Mouse (Mus musculus): Measurements from ENCODE around the gene Trim30d. TPM values are rescaled to one million over a fixed set of nuclear protein-coding genes. Genes with fewer than 3 reads are reported as not detected.
A peak's percentile ranks its signal among the peaks of the same experiment; 100 is the strongest.
"Not testable (repeated sequence)": the region's sequence is repeated elsewhere in the genome, so short reads cannot be mapped to it uniquely, and the experiment has no call there.

The Trim30d gene
- total RNA-seq (2015; ENCODE audit: low replicate concordance): 7.5 and 10.0 TPM in 2 replicates
- 5.9 and 9.5 TPM in 2 replicates for total RNA-seq (2017; ENCODE audit: low replicate concordance)

DNA sequence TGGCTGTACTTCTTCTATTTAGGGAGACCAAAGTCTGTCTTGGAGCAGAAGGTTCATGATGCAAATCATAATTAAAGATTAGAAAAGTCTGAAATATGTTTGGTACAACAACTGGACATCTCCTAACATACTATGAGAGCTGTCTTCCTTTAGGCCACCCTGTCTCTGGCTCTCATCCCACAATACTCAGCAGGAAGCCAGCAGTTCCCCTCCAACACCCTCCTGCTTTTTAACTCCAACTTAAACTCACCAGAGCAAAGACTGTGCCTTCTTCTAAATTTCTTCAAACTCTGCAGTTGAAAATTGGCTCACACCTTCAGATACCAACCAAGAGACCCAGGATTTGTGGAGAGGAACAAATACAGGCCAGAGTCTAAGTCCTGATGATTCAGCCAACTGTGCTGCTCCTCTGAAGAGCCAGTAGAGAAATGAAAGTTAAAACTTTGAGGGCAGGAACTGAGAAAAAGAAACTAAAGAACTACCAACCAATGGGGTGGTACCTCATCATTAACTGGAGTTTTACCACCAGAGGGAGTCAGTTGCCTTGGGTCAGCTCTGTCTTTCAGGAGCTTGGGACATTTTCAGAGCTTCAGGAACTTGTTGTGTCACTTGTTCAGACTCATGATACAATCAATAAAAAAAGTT lies at the start of gene Trim30d:
Gene Trim30d (minus strand): TSS at position 429 of the 645 bp plus-strand sequence.
- peak; percentile 82 for ATAC-seq (replicated peaks; ENCODE audit: low FRiP score, poor library complexity, severe bottlenecking)

DNA sequence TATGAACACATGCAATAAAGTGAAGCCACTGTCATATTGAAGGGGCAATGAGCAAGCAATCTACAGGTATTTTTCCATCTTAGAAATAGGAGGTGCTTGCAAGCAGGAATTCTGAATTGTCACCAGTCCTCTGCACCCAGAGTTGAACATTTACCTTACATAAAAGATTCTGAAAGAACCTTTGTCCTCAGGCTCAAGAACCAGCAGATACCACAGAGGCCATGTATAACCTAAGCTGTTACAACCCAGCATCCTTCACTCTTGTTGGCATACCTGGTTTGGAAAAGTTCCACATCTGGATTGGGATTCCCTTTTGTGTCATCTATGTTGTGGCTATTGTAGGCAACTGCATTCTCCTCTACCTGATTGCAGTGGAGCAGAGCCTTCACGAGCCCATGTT lies 45.1 kb upstream of the Trim30d start:
- ATAC-seq (replicated peaks; ENCODE audit: low FRiP score, poor library complexity, severe bottlenecking): no peak

DNA sequence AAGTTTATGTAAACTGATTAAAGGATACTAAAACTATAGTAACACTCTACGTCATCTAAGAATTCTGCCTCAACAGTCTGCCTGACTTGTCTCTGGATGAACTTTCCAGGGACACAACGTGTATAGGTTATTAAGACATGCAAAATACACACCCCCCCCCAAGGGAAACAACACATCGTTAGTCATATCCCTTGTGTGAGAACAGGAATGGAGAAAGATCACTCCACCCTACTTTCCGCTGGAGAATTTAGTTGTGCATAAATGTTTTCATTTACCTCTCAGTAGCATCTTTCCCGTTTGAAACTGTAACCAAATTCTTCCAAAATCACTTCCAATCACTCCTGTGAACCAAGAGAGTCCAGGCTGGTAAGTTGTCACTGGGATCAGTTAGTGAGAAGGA lies 42.2 kb upstream of the Trim30d start, which contains the start of gene Olfr651:
Gene Olfr651 (plus strand): TSS at position 301 of the 400 bp plus-strand sequence.
- no peak for ATAC-seq (replicated peaks; ENCODE audit: low FRiP score, poor library complexity, severe bottlenecking)

DNA sequence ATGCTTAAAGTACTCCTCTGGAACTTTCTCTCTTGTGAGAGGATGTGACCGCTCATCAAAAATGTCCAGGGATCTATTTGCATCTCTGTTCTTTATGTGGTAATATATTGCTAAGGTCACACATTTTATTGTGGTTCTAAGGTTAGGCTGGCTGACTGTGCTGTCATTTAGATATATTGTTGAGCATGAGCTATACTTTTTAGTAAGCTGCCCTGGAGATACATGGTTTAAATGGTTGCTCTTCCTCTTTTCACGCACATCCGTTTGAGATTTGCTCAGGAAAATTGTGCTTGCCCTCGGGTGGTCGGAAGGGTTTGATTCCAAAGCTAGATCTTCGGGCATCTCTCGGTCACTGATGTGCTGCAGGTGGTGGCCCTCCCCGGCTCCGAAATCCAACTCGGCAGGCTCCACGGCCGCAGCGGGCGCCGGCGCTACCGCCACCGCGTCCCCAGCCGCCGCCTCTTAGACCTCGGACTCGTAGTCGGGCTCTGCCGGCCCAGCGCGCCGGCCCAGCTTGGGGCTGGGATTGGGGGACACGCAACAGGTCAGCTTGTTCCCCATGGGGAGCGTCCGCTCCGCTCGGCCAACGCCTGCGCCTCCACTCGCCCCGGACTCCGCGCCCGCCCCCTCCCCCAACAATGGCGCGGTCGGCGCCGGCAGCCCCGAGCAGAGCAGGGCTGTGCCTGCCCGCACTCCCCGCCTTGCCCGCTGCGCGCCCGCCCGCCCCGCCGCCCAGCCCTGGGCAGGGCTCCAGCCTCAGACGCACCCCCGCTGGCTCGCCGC lies 5.9 kb downstream of the Trim30d start:
- ATAC-seq (replicated peaks; ENCODE audit: low FRiP score, poor library complexity, severe bottlenecking): no peak

DNA sequence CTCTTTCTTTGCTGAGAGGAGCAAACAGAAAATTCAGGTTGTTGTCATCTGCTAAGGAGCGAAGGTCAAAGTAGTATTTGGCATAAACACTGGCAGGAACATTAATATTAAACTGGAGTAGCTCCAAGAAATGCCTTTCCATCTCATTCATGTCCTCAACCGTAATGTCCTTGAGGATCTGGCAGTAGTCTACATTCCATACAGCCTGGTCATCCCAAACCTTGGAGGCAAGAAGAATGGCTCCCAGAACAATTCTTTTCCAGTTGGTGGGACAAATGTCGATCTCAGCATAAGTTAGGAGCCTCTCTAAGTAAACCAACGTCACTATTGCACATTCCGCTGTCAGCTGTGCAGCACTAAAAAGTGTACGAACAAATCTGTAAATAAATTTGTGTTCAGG lies 6.5 kb downstream of the Trim30d start:
- ATAC-seq (replicated peaks; ENCODE audit: low FRiP score, poor library complexity, severe bottlenecking): not testable (repeated sequence)

DNA sequence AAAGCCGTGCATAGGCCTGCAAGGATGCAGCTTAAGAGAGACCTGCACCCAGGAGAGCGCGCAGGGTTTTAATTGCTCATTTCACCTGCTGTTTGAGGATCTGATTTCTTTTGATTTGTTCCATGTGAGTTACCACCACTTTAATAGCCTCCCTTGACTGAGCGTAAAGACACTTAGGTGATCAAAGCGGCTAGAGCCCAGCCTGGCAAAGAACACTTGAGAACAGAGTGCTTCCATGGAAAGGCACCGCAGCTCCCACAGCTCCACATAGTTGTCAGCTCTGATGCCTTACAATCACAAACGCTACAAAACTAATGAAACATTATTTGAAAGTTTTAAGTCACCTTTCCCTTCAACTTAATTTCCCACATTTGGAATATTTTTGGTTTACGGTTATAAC lies 8.2 kb downstream of the Trim30d start:
- not testable (repeated sequence) for ATAC-seq (replicated peaks; ENCODE audit: low FRiP score, poor library complexity, severe bottlenecking)

DNA sequence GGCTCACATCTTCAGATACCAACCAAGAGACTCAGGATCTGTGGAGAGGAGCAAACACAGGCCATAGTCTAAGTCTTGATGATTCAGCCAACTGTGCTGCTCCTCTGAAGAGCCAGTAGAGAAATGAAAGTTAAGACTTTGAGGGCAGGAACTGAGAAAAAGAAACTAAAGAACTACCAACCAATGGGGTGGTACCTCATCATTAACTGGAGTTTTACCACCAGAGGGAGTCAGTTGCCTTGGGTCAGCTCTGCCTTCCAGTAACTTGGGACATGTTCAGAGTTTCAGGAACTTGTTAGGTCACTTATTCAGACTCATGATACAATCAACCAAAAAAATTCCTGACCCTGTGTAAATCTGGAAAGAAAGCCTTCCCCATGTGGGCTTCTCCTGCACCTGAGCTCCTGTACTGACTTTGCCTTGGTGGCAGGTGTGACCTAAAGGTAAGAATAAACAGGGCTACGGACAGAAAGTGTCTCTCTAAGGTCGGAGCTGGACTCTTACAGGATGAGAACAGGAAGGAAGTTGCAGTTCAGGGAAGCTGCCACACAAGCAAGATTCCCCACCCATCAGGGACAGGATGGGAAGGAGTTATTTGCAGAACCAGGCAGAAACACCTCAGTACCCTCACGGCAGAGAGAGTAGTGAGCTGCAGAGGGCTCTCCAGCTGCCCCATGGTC lies 42.4 kb downstream of the Trim30d start, which contains the start of gene Trim30a:
Gene Trim30a (minus strand): TSS at position 129 of the 680 bp plus-strand sequence.
- ATAC-seq (replicated peaks; ENCODE audit: low FRiP score, poor library complexity, severe bottlenecking): peak; percentile 94

DNA sequence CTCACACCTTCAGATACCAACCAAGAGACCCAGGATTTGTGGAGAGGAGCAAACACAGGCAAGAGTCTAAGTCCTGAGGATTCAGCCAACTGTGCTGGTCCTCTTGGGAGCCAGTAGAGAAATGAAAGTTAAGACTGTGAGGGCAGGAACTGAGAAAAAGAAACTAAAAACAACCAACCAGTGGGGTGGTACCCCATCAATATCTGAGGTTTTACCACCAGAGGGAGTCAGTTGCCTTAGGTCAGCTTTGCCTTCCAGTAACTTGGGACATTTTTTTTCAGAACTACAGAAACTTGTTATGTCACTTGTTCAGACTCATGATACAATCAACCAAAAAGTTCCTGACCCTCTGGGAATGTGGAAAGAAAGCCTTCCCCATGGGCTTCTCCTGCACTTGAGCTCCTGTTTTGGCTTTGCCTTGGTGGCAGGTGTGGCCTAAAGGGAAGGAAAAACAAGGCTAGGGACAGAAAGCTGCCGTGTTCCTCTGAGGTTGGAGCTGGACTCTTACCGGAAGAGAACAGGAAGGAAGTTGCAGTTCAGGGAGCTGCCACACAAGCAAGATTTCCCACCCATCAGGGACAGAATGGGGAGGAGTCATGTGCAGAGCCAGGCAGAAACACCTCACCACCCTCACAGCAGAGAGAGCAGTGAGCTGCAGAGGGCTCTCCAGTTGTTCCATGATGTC lies 61.5 kb downstream of the Trim30d start:
- ATAC-seq (replicated peaks; ENCODE audit: low FRiP score, poor library complexity, severe bottlenecking): peak; percentile 52

Other genes with a start within 250 kb of the Trim30d start
- 3.8 and 8.6 TPM in 2 replicates for gene Trim5, start 219.8 kb downstream of the Trim30d start, total RNA-seq (2015; ENCODE audit: low replicate concordance)
- gene Trim5, start 219.8 kb downstream of the Trim30d start, total RNA-seq (2017; ENCODE audit: low replicate concordance): 0.28 and 2.8 TPM in 2 replicates
- gene Trim12a, start 192.4 kb downstream of the Trim30d start, total RNA-seq (2015; ENCODE audit: low replicate concordance): 40.8 and 46.3 TPM in 2 replicates
- 35.4 and 42.4 TPM in 2 replicates for gene Trim12a, start 192.4 kb downstream of the Trim30d start, total RNA-seq (2017; ENCODE audit: low replicate concordance)
- gene Trim34b, start 178.4 kb downstream of the Trim30d start, total RNA-seq (2015; ENCODE audit: low replicate concordance): 2.9 TPM in 1 of 2 replicates, not detected in the other
- gene Trim34b, start 178.4 kb downstream of the Trim30d start, total RNA-seq (2017; ENCODE audit: low replicate concordance): not detected in 2 replicates
- 29.7 and 32.9 TPM in 2 replicates for gene Trim12c, start 154.5 kb downstream of the Trim30d start, total RNA-seq (2015; ENCODE audit: low replicate concordance)
- gene Trim12c, start 154.5 kb downstream of the Trim30d start, total RNA-seq (2017; ENCODE audit: low replicate concordance): 58.3 and 59.0 TPM in 2 replicates
- gene Trim30b, start 138.0 kb downstream of the Trim30d start, total RNA-seq (2015; ENCODE audit: low replicate concordance): 0.19 and 7.5 TPM in 2 replicates
- 4.9 and 5.0 TPM in 2 replicates for gene Trim30b, start 138.0 kb downstream of the Trim30d start, total RNA-seq (2017; ENCODE audit: low replicate concordance)
- gene Trim30c, start 107.0 kb downstream of the Trim30d start, total RNA-seq (2015; ENCODE audit: low replicate concordance): not detected in 2 replicates
- 0.68 and 1.1 TPM in 2 replicates for gene Trim30c, start 107.0 kb downstream of the Trim30d start, total RNA-seq (2017; ENCODE audit: low replicate concordance)
- 17.5 and 25.9 TPM in 2 replicates for gene Trim30a, start 42.7 kb downstream of the Trim30d start, total RNA-seq (2015; ENCODE audit: low replicate concordance)
- gene Trim30a, start 42.7 kb downstream of the Trim30d start, total RNA-seq (2017; ENCODE audit: low replicate concordance): 12.5 and 17.6 TPM in 2 replicates
- gene Olfr651, start 42.3 kb upstream of the Trim30d start, total RNA-seq (2015; ENCODE audit: low replicate concordance): not detected in 2 replicates
- gene Olfr651, start 42.3 kb upstream of the Trim30d start, total RNA-seq (2017; ENCODE audit: low replicate concordance): not detected in 2 replicates
- gene Olfr652, start 53.1 kb upstream of the Trim30d start, total RNA-seq (2015; ENCODE audit: low replicate concordance): not detected in 2 replicates
- 0.70 TPM in 1 of 2 replicates, not detected in the other for gene Olfr652, start 53.1 kb upstream of the Trim30d start, total RNA-seq (2017; ENCODE audit: low replicate concordance)
- gene Olfr653, start 69.5 kb upstream of the Trim30d start, total RNA-seq (2015; ENCODE audit: low replicate concordance): not detected in 2 replicates
- not detected in 2 replicates for gene Olfr653, start 69.5 kb upstream of the Trim30d start, total RNA-seq (2017; ENCODE audit: low replicate concordance)
- gene Olfr654, start 79.2 kb upstream of the Trim30d start, total RNA-seq (2015; ENCODE audit: low replicate concordance): not detected in 2 replicates
- not detected in 2 replicates for gene Olfr654, start 79.2 kb upstream of the Trim30d start, total RNA-seq (2017; ENCODE audit: low replicate concordance)
- not detected in 2 replicates for gene Olfr655, start 93.9 kb upstream of the Trim30d start, total RNA-seq (2015; ENCODE audit: low replicate concordance)
- gene Olfr655, start 93.9 kb upstream of the Trim30d start, total RNA-seq (2017; ENCODE audit: low replicate concordance): not detected in 2 replicates
- gene Olfr656, start 106.1 kb upstream of the Trim30d start, total RNA-seq (2015; ENCODE audit: low replicate concordance): not detected in 2 replicates
- 0.68 TPM in 1 of 2 replicates, not detected in the other for gene Olfr656, start 106.1 kb upstream of the Trim30d start, total RNA-seq (2017; ENCODE audit: low replicate concordance)
- not detected in 2 replicates for gene Olfr657, start 116.9 kb upstream of the Trim30d start, total RNA-seq (2015; ENCODE audit: low replicate concordance)
- not detected in 2 replicates for gene Olfr657, start 116.9 kb upstream of the Trim30d start, total RNA-seq (2017; ENCODE audit: low replicate concordance)
- not detected in 2 replicates for gene Olfr658, start 139.5 kb upstream of the Trim30d start, total RNA-seq (2015; ENCODE audit: low replicate concordance)
- not detected in 2 replicates for gene Olfr658, start 139.5 kb upstream of the Trim30d start, total RNA-seq (2017; ENCODE audit: low replicate concordance)
- gene Olfr659, start 158.9 kb upstream of the Trim30d start, total RNA-seq (2015; ENCODE audit: low replicate concordance): not detected in 2 replicates
- gene Olfr659, start 158.9 kb upstream of the Trim30d start, total RNA-seq (2017; ENCODE audit: low replicate concordance): not detected in 2 replicates
- gene Olfr661, start 178.7 kb upstream of the Trim30d start, total RNA-seq (2015; ENCODE audit: low replicate concordance): not detected in 2 replicates
- gene Olfr661, start 178.7 kb upstream of the Trim30d start, total RNA-seq (2017; ENCODE audit: low replicate concordance): not detected in 2 replicates